Mouse (Mus musculus): ENCODE data around the gene Trim65. TPM values are rescaled to one million over a fixed set of nuclear protein-coding genes. Genes with fewer than 3 reads are reported as not detected.
A peak's percentile ranks its signal among the peaks of the same experiment; 100 is the strongest.

Trim65 gene
- polyA plus RNA-seq, 1 experiment from 2014 or later = 2.1 TPM

DNA sequence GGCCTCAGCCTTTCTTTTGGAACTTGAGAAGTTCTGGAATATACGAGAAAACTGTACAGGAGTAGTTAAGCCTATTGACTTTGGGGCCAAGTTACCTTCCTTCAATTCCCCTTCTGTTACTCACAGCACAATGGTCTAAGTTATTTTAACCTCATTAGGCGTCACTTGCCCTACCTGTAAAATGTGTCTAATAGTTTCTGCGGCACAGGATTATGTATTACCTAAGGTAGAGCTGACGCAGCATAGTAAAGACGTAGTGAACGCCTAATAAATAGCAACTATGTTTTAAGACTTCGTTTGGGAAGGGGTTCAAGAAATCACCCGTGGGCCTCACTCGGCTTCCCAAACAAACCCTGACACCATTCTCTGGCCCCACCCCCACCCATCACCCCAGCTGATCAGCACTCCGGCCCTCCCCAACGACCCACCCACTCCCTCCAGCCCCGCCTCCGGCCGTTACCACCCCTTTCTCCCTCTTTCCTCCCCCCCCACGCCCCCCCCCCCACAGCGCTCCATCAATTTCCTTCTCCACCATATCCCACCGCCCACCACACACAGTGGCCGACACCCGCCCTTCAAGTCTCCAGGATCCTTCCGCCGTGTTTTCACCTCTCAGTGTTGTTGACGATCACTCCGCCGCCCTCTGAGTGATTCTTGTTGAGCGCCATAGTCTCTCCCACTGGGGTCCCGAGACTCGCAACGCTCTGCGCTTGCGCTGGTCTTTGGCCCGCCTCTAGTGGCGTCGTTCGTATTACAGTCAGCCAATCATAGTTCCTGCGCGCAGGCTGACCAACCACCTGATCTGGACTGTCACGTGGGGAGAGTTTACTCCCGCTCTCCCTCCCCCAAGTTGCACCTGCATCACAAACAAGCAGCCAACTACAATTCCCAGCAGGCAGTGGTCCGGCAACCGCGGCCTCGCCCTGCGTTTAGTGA, 44.4 kb downstream of the Trim65 start, which contains the start of gene Wbp2:
Wbp2 (minus strand) TSS at position 738 of the 936 bp plus-strand sequence.
- ATAC-seq (ENCODE audit: insufficient number of reproducible peaks, insufficient read depth, low FRiP score, low TSS enrichment, low read depth) = peak; percentile 94
- Histone ChIP-seq H3K4me3 (replicated peaks) (peak within 1 kb of the TSS; percentile 51), H3K4me1 (replicated peaks) (peaks cover 18% of the 10 kb centered on the region), H3K9ac (replicated peaks) (peak within 1 kb of the TSS; percentile 48), H3K4me2 (peak within 1 kb of the TSS; percentile 57), H3K9me3 (no peaks in the 10 kb centered on the region), H3K36me3 (peaks cover 30% of the 10 kb centered on the region), H3K27ac (peak within 1 kb of the TSS; percentile 60), H3K27me3 (no peaks in the 10 kb centered on the region)
- WGBS = 4% methylated on average over 37 of the region's 43 CpGs

DNA sequence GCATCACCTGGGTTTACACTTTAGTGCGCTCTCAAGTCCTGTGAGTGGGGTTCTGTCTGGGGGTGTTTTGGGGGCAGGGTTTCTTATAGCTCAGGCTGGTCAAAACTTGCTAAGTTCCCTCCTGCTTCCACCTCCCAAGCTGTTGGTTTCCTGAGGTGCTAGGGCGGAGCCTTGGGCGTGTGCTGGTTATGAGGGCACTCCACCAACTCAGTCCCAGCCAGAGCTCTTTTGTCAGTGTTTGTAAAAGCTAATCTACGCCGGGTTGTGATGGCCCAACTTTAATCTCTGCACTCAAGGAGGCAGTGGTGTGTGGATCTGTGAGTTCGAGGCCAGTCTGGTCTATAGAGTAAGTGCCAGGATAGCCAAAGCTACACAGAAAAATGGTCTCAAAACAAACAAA, 46.8 kb downstream of the Trim65 start:
- Histone ChIP-seq H3K4me1 (replicated peaks) (peaks cover 20% of the 10 kb centered on the region), H3K4me2 (no peak overlapping the region), H3K9ac (replicated peaks) (no peak overlapping the region), H3K36me3 (peaks cover 53% of the 10 kb centered on the region), H3K4me3 (replicated peaks) (no peak overlapping the region), H3K27ac (no peak overlapping the region), H3K27me3 (no peaks in the 10 kb centered on the region), H3K9me3 (no peaks in the 10 kb centered on the region)
- 93% methylated on average over 6 of the region's 6 CpGs for WGBS
- no peak for ATAC-seq (ENCODE audit: insufficient number of reproducible peaks, insufficient read depth, low FRiP score, low TSS enrichment, low read depth)

DNA sequence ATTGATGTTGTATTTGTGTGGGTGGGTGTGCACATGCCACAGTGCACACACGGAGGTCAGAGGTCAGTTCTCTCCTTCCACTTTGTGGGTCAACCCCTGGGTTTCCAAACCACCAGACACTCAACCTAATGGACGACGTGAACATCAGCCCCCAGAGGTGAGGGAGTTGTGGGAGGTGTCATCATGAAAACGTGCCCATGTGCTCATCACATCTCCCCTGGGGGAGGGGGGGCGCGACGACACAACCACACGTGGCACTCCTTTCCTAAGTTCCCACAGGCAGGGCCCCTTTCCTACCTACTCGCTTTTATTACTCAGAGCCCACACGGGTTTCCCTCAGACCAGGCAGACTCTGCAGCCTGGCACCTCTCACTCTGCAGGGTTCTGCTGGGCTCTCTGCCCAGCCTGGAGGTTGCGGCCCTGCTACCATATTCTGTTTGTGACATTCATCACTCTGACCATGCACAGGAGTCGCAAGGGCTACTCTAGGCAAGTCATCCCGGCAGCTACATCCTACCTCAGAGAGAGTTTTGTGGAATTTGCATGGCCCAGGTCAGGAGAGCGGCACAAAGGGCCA, 47.7 kb downstream of the Trim65 start:
- WGBS = 90% methylated on average over 14 of the region's 14 CpGs
- Histone ChIP-seq H3K4me2 (no peak overlapping the region), H3K27me3 (no peaks in the 10 kb centered on the region), H3K27ac (no peak overlapping the region), H3K4me1 (replicated peaks) (peaks cover 23% of the 10 kb centered on the region), H3K9ac (replicated peaks) (no peak overlapping the region), H3K36me3 (peaks cover 59% of the 10 kb centered on the region), H3K4me3 (replicated peaks) (no peak overlapping the region), H3K9me3 (no peaks in the 10 kb centered on the region)
- no peak for ATAC-seq (ENCODE audit: insufficient number of reproducible peaks, insufficient read depth, low FRiP score, low TSS enrichment, low read depth)

DNA sequence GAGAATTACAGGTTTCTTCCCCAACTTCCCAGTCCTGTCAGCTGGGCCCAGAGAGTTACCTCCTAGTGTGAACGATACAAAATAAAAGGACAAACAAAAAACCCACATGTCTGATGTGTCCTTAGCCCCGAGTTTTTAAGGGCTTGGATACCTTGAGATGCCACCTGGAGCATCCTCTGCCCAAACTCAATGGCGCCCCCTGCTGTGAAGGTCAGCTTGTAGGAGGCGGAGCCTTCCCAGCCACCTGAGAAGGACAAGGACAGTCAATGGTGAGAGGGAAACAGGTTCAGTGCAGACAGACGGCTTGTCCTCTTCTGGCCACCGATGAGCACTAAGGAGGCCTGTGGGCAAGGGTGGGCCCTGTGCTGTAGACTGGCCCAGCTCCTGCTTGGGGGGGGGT, 49.8 kb downstream of the Trim65 start:
- WGBS = 72% methylated on average over 6 of the region's 6 CpGs
- Histone ChIP-seq H3K4me1 (replicated peaks) (peaks cover 25% of the 10 kb centered on the region), H3K9me3 (no peaks in the 10 kb centered on the region), H3K36me3 (peaks cover 59% of the 10 kb centered on the region), H3K4me2 (no peak overlapping the region), H3K27ac (no peak overlapping the region), H3K9ac (replicated peaks) (no peak overlapping the region), H3K4me3 (replicated peaks) (no peak overlapping the region), H3K27me3 (no peaks in the 10 kb centered on the region)
- no peak for ATAC-seq (ENCODE audit: insufficient number of reproducible peaks, insufficient read depth, low FRiP score, low TSS enrichment, low read depth)

DNA sequence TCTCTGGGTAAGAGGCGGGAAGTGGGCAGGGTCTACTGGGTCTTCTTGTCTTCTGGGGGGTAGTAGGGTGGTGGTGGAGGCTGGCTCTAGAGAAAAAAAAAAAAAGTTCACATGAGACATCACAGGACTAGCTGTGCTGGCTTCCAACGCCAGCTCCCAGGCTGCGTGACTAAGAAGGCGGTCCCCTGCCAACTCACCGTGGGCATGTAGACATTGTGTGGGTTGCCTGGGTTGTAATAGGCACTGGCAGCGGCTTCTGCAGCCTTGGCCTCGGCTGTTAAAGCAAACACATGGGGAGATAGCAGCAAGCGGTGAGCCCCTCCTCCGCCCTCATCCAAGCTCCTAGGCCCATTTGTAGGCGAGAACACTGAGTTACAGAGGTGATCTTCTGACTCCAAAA, 51.4 kb downstream of the Trim65 start:
- ATAC-seq (ENCODE audit: insufficient number of reproducible peaks, insufficient read depth, low FRiP score, low TSS enrichment, low read depth) = no peak
- Histone ChIP-seq H3K4me2 (no peak overlapping the region), H3K4me1 (replicated peaks) (peaks cover 19% of the 10 kb centered on the region), H3K9ac (replicated peaks) (no peak overlapping the region), H3K27ac (peak overlapping the region; percentile 50; the same call in 1 of the 2 replicates), H3K27me3 (no peaks in the 10 kb centered on the region), H3K9me3 (no peaks in the 10 kb centered on the region), H3K4me3 (replicated peaks) (no peak overlapping the region), H3K36me3 (peaks cover 57% of the 10 kb centered on the region)
- 81% methylated on average over 10 of the region's 10 CpGs for WGBS

DNA sequence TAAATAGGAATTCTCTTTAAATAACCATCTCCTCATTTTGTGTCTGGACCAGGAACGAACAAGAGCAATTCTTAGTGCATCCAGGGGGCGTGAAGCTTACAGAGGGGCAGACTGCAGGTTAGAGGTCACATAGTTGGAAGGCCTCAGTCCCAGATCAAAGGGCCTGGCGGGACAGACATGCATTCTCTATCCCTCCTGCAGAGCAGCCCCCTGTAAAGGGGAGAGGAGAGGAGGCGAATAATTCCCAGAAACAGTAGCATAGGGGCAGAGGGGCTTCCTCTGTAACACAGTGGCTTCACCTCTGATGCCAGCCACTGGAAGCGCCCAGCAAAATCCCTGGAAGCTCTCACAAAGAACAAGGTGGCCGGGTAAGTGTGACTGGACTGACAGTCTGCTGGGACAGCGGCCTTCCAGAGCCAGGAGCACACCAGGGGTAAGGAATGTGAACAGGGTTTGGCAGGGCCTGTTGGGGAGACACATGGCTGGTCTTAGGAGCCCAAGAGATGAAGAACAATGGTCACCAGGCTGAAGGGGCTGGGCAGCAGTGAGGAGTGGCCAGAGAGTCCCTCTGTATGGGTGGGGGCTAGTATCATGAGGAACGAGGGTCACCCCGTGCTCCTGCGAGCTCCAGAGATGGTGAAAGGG, 52.1 kb downstream of the Trim65 start:
- Histone ChIP-seq H3K4me3 (replicated peaks) (no peak overlapping the region), H3K4me1 (replicated peaks) (peaks cover 19% of the 10 kb centered on the region)

DNA sequence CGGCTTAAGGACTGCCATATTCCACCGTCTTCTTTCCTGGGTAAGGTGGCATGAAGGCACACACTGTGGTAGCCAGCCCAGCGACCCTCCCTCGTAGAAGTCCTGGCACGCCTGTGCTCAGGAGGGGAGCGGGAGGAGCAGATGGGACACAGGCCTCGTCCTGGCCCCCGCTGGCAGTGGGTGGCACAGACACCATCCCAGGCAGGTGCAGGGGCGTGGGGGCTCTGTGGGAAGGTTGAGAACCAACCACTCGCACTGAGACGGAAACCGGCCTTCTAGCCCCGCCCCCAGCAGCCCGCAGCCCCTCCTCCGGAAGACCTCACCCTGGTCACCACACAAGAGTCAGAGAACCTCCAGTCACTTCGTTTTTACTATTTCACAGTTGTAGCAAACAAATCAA, 52.7 kb downstream of the Trim65 start:
- no peaks in the 10 kb centered on the region for H3K9me3 ChIP-seq
- peak overlapping the region; percentile 26 for H3K4me3 ChIP-seq (replicated peaks)
- peaks cover 19% of the 10 kb centered on the region for H3K4me1 ChIP-seq (replicated peaks)
- peaks cover 45% of the 10 kb centered on the region for H3K36me3 ChIP-seq
- no peaks in the 10 kb centered on the region for H3K27me3 ChIP-seq
- H3K27ac ChIP-seq = peak overlapping the region; percentile 12; the same call in 1 of the 2 replicates
- no peak overlapping the region for H3K9ac ChIP-seq (replicated peaks)
- no peak for ATAC-seq (ENCODE audit: insufficient number of reproducible peaks, insufficient read depth, low FRiP score, low TSS enrichment, low read depth)
- peak overlapping the region; percentile 46 for H3K4me2 ChIP-seq
- WGBS = 8% methylated on average over 16 of the region's 16 CpGs

More for the DNA sequence above, 52.1 kb downstream of the Trim65 start:
- peak overlapping the region; percentile 50; the same call in 1 of the 2 replicates for H3K27ac ChIP-seq
- 33% methylated on average over 10 of the region's 10 CpGs for WGBS
- ATAC-seq (ENCODE audit: insufficient number of reproducible peaks, insufficient read depth, low FRiP score, low TSS enrichment, low read depth) = no peak
- H3K36me3 ChIP-seq = peaks cover 51% of the 10 kb centered on the region
- no peak overlapping the region for H3K4me2 ChIP-seq
- H3K27me3 ChIP-seq = no peaks in the 10 kb centered on the region
- H3K9me3 ChIP-seq = no peaks in the 10 kb centered on the region
- H3K9ac ChIP-seq (replicated peaks) = no peak overlapping the region; the same call in 1 of the 2 replicates

DNA sequence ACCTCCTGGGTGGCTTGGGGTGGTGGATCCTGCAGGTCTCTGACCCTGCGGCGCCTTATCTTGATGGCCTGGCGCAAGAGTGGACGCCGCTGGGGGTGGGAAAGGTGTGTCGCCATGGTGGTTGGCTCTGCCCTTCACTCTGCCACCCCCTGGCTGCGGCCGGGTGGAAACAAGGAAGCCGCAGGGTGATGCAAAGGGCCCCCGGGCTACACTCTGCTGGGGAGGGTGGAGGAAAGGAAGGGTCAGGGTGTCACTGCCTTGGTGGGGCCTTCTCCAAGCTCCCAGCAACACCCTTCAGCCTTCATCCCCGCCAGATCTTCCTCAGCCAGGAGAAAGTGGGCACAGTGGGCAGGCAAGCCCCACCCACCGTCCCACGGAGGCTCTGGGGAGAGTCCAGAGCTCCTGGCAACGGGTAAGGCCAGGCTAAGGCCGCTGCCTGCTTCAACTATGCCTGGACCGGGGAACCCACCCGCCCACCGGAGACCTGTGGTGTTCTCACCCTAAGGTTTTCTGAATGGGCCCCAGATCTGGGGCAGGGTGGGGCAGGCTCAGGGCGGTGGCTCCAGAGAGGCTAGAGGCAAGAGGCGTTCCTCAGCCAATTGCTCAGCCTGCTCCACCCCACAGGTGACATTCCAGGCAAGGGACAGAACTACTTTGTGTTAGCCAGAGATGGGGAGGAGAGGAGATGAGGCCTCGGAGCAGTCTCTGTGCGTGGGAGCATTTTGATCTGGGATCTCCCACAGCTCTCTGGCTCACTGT, 53.3 kb downstream of the Trim65 start, which contains the start of gene Unc13d:
Unc13d (minus strand) TSS at position 516 of the 759 bp plus-strand sequence.
- 65% methylated on average over 22 of the region's 22 CpGs for WGBS
- peaks cover 41% of the 10 kb centered on the region for H3K36me3 ChIP-seq
- peak within 1 kb of the TSS; percentile 50; the same call in 1 of the 2 replicates for H3K27ac ChIP-seq
- H3K27me3 ChIP-seq = no peaks in the 10 kb centered on the region
- H3K4me2 ChIP-seq = peak within 1 kb of the TSS; percentile 46
- H3K9me3 ChIP-seq = no peaks in the 10 kb centered on the region
- peak within 1 kb of the TSS; percentile 26 for H3K4me3 ChIP-seq (replicated peaks)
- H3K9ac ChIP-seq (replicated peaks) = no peak within 1 kb of the TSS; the same call in 1 of the 2 replicates
- no peak for ATAC-seq (ENCODE audit: insufficient number of reproducible peaks, insufficient read depth, low FRiP score, low TSS enrichment, low read depth)
- H3K4me1 ChIP-seq (replicated peaks) = peaks cover 19% of the 10 kb centered on the region

DNA sequence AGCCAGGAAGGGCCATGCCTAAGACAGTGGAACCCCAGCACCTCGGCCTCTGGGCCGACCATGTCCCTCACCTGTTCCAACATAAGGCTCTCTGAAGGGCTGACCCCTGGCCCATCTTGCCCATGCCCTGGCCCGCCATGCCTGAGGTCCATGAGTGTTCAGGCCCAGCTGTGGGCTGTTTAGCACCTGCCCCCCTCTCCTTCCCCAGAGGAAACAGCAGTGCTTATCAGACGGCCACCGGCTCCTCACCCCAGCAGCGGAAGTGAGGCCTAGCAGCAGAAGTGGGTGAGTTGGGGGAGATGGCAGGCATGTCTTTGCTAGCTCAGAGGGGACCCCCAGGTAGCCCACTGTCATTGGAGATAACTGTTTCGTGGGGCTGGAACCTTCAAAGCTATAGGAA, 54.1 kb downstream of the Trim65 start:
- Histone ChIP-seq H3K9me3 (no peaks in the 10 kb centered on the region), H3K36me3 (peaks cover 33% of the 10 kb centered on the region), H3K4me3 (replicated peaks) (no peak overlapping the region; the same call in 1 of the 2 replicates), H3K4me1 (replicated peaks) (peaks cover 19% of the 10 kb centered on the region), H3K4me2 (peak overlapping the region; percentile 18; the same call in 1 of the 2 replicates), H3K27me3 (no peaks in the 10 kb centered on the region), H3K27ac (0 out of 2 replicates have a peak overlapping the region, but pooled peaks have one; percentile 5), H3K9ac (replicated peaks) (no peak overlapping the region)
- ATAC-seq (ENCODE audit: insufficient number of reproducible peaks, insufficient read depth, low FRiP score, low TSS enrichment, low read depth) = no peak
- 82% methylated on average over 7 of the region's 7 CpGs for WGBS

DNA sequence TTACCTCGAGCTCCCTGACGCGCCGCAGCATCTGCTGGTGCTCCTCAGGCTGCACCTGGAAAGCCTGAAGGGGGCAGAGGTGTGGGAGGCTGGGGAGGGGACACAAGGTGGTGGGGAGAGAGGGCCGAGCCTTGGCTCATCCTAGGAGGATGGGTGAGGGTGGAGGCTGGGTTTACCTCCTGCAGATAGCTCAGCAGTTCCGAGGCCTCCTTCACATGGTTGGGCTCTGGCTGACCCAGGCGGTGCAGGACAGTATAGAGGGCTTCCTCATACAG, 54.7 kb downstream of the Trim65 start:
- Histone ChIP-seq H3K4me2 (no peak overlapping the region), H3K9me3 (no peaks in the 10 kb centered on the region), H3K4me3 (replicated peaks) (no peak overlapping the region), H3K9ac (replicated peaks) (no peak overlapping the region), H3K27ac (no peak overlapping the region), H3K27me3 (no peaks in the 10 kb centered on the region), H3K4me1 (replicated peaks) (peaks cover 19% of the 10 kb centered on the region), H3K36me3 (peaks cover 26% of the 10 kb centered on the region)
- ATAC-seq (ENCODE audit: insufficient number of reproducible peaks, insufficient read depth, low FRiP score, low TSS enrichment, low read depth) = no peak
- WGBS = 66% methylated on average over 7 of the region's 7 CpGs

Data from limb, embryonic 12.5 days (tissue).